Mouse (Mus musculus) ovary, postnatal 36 days (tissue): Measurements from ENCODE around the gene Fxr2.

Source experiments
- DNase-seq: peaks from one replicate; pipeline ENCODE4 v3.0.0; 2022; ENCODE audit warnings: low spot score, mixed read lengths

Fxr2 gene

DNA sequence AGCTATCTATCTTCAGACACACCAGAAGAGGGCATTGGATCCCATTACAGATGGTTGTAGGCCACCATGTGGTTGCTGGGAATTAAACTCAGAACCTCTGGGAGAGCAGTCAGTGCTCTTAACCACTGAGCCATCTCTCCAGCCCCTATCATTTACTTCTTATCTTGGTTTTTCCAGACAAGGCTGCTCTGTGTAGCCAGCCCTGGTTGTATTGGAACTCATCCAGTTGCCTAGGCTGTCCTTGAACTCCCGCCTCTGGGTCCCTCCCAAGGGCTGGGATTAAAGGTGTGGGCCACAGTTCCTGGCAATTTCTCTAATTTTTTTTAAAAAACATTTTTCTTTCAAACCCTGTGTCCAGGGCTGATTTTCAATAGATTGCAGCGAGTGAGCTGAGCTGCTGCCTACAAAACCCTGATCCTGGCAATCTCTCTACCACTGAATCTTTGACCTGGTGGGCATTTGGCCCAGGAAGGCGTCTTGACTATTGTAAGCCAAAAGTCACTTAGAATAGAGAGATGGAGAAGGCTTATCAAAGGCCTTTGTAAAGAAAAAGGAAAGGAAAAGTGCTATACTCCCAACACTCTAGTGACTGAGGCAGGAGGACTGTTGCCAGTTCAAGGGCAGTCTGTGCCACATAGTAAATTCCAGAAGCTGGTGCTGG, 28.6 kb downstream of the Fxr2 start:
- DNase-seq, result peak; percentile 62

DNA sequence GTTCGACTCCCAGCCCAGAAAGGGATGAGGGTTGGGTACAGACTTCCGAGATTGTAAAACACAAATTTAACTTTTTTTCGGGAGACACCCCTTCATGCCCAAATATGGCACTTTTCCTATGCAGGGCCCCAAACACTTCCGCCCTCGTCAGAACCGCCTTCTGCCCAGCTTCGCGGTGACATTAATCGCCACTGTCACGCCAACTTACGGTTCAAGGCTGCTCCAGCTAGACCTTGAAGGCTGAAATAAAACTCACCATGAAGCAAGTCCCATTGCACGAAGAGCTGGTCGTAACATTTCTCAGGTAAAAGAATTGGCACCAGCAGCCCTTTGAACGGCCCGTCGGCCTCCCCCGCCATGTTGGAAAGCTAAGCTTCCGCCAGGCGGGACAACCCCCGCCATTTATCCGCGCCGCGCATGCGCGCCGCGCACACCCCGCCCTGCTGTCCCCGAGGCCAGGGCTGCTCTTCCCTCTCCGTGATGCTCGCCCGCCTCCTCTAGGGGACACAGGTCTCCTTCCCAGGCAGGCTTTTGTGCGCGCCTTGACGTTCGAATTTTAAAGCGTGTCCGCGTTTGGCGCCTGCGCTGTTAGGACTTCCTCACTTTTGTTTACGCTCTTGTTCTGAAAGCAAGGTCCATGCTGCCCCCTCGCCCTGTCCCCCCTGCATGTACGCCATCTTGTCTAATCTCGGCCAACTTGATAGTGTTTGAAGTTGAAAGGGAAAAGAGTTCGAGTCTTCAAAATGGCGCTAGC, 29.6 kb downstream of the Fxr2 start, which contains the start of gene Mpdu1:
Mpdu1 (minus strand) TSS at position 430 of the 754 bp plus-strand sequence.
- peak; percentile 94 for DNase-seq

DNA sequence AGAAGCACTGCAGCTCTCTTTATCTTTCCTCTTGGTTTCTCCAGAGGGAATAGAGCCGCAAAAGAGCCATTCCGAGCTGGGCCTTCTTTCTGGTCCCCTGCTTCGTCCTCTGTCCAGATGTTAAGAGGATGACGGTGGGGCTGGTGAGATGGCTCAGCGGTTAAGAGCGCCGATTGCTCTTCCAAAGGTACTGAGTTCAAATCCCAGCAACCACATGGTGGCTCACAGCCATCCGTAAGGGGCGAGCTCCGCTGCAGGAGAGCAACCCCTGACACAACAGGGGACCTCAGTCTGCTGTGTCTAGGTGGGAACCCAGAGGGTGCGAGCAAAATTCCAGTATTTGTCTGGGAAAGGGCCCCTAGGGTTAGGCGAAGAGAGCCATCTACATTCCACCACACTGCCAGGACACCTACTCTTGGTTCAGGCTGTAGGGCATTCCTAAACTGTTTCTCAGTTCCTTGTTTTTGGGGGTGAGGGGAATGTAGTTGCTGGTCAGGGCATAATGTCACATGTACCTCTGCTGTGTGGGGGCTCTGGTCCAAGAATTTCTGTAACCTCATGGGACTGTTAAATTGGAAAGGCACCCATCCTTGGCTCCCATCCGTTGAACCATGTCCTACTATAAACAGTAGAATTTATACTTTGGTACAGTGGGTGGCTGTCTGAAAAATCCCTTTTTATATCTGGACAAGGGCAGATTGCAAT, 30.3 kb downstream of the Fxr2 start:
- peak; percentile 32 for DNase-seq

DNA sequence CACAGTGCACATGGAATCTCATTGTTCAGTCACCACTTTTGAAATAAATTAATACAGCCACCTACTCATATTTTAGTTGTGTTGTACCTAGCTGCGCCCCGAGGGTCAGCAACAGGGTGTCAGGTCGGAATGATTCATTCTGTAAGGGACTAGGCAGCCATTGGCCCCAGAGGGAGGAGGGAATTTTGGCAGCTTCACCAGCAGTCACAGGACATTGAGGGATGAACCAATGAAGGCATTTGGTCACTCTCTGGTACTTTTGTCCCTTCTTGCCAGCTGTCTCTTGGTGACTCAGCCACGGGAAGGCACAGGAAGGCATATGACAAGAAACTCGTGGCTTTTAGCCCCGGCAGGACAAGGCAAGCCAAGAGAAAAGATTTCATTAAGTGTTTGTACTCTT, 31.0 kb downstream of the Fxr2 start:
- no peak for DNase-seq

DNA sequence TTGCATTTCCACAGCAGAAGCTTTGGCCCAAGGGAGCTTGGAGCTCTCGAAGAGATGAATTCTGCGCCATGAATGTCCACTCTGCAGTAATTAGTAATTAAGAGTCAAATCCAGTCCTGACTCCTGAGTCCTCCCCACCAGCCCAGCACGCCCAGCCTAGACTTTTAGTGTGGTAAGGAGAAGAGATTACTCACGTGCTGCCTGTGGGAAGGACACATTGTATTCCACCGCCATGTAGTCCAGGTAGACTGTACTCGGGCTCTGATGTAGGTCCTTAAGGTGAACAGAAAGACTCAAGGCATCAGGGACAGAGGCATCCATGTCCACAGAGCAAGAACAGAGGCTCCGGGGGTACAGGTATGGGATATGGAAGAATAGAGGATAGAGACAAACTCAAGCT, 32.1 kb downstream of the Fxr2 start:
- DNase-seq, result no peak

DNA sequence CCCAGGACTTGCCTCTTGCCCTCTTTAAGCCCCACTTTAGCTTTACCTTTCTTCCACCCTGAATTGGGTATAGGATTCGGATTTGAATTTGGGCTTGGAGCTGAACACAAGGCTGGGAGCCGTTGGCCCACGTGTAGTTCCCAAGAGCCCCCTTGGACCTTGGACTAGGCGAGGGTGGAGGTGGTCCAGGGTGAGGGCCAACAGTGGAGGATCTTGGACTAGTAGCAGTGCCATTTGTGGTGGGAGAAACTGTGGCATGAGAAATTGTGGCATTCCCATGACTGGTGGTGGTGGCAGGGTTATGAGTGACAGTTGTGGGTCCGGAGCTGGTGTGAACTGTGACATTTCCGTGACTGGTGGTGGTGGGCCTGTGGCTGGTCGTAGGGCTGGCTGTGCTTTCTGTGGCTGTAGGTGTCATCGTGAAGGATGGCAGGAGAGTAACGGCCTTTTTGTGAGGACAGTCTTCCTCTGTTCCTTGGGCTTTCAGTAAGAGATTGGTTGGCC, 32.7 kb downstream of the Fxr2 start:
- no peak for DNase-seq

DNA sequence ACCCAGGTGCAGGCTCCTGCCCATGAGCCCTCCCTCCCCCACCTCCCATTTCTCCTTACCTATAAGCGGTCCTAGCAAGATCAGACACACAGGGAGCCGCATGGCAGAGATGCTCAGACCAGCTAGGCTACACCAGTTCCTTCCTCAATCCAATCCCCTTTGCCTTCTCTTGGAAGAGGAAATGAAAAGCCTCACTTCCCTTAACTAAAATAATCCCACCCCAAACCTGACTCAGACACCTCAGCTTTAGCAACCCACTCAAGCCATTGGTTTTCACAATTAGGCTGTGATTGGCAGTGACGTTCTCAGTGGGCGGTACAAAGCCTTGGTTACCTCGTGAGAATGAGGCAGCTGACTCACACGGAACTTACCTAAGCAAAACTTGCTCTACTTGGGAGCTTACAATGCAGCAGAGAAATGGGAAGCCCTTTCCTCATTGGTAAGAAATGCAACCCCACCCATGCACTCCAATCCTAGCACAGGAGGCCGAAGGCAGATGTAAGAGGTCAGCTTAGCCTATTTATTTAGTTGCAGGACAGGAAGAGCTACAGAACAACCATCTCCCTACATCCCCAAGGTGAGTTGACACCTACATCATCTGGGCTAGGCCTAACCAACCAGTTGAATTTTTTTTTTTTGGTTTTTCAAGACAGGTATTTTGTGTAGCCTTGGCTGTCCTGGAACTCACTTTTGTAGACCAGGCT, 33.3 kb downstream of the Fxr2 start, which contains the start of gene Cd68:
Cd68 (minus strand) TSS at position 193 of the 704 bp plus-strand sequence.
- DNase-seq, result peak; percentile 20

DNA sequence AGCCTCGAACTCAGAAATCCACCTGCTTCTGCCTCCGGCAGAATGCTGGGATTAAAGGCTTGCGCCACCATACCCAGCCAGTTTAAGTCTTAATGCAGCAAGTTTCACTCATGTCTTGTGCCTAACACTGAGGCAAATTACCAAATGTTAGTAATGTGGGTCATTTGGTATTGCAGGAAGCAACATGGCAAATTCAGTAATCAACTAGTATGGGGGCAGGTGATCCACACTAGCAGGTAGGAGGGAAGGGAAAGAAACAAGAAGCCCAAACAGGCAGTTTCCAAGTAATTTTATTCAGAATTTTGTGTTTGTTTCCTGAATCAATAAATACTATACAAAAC, 33.8 kb downstream of the Fxr2 start:
- no peak for DNase-seq

DNA sequence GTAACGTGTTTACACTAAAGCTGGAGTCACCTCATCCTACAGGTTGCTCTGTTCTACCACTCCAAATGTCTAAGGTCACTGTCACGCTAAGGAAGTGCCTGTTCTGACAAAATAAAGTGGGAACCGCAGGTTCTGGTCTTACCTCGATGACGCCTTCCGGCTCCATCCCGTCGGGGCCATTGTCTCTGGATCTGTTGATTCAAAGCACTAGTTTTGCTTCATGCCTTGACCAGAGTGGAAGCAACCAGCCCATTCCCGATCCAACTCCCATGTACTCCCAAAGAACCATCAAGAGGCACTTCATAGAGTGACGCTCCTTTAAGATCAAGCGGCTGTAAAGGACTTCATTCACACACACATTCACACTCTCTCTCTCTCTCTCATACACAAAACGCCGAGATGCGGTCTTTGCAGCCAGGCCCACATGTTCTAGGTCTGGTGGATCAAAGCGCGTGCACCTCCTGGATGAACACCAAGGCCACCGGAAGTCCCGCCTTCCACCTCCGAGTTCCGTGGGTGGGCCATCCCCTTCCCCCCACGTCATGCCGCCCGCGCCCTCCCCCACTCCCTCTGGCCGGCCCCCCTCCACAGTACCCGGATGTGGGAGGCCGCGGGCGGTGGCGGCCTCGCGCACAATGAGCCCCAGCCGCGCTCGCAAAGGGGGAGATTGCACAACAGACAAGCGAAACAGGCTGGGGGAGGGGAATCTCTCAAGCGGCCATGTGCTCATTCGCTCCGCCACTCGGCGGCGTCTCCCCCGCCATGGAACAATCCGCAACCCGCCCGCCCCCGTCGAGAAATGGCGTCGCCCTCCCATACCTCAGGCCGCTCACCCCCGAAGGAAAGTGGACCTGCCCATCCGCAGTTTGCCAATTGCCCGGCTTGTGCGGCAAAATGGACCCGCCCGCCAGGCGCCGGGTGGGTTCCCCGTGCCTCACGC, 38.3 kb downstream of the Fxr2 start:
- peak; percentile 93 for DNase-seq

DNA sequence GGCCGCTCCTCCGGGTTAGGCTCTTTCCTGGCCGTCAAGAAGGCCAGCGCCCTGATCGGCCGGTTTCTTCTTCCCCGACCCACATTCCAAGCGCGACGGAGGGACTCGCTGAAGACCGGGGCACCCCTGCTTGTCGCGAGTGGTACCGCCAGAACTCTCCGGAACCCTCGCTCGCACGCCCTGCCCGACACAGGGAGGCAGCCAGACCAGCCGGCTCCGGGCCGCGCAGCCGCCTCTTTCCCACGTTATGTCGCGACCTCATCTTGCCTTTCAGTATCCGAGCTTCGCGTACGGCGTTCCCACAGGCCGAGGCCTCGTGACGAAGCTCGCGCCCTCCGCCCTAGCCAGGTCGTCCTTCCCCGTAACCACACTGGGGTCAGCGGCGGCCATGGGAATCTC, 38.9 kb downstream of the Fxr2 start:
- no peak for DNase-seq

DNA sequence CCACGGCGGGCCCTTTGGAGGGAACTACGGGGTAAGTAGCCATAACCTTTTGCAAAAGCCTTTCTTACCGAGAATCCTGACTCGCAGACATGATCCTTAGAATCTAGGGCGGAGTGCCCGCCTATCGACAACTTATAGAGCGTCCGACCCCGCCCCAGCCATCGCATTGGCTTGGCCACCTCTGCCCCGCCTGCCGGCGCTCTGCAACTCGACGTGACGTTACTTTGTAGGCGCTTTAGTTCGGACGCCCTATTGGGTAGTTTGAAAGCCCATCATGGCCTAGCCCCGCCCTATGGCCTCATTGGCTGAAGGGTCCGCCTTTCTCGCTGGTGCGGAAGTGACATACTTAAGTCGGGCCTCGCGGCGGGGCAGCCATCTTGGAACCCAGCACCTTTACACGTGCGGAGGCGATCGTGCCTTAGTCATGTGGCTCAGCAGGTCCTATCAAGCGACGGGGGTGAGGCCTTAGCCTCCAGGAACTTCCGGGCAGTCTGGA, 39.5 kb downstream of the Fxr2 start, which contains the start of gene Eif4a1:
Eif4a1 (minus strand) TSS at position 213 of the 496 bp plus-strand sequence.
- peak; percentile 100 for DNase-seq

DNA sequence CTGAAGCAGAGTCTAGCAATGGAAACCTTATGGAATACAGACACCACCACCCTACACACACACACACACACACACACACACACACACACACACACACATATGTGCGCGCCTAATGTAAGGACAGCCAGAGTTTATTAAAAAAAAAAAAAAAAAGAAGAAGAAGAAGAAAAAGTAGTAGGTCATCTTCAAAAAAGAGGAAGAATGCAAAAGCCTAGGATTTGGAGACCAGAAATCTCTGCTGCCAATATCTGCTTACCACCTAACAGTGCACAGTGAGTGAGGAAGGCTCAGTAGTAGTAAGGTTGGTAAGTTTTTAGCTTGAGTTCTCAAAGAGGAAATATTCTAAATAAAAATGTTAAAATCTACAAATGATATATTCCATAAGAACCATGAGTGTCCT, 46.4 kb downstream of the Fxr2 start:
- DNase-seq, result no peak

DNA sequence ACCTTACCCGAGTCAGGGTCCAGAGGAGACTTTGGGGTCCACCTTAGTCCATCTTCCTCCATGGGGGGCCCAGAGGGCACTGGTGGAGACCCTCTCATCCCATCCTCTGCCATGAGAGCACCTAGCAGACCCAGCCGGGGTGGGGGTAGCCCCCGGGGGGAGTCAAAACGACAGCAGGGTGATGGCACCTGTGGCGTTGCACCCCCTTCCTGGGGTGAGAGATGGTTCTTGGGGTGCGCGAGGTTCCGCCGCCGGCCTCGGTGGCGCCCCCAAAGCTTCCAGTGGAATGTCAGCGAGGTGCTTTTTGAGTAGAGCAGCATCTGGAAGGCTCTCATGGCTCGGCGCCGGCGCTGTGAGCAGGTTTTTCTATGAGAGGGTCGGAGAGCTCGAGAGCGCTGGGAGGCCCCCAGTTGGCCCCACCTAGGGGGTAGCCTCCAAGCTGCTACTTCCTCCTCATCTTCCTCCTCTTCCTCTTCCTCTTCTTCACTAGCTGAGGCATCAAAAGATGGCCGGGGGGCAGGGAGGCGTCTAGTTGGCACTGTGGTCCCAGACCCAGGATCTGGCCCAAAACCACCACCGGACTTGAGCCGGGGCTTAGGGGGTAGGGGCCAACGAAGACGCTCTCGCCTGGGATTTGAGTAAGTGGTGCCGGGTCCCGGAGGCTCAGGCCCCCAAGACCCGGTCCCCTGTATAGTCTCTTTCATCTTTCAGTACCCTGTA, 47.5 kb downstream of the Fxr2 start:
- DNase-seq, result no peak

DNA sequence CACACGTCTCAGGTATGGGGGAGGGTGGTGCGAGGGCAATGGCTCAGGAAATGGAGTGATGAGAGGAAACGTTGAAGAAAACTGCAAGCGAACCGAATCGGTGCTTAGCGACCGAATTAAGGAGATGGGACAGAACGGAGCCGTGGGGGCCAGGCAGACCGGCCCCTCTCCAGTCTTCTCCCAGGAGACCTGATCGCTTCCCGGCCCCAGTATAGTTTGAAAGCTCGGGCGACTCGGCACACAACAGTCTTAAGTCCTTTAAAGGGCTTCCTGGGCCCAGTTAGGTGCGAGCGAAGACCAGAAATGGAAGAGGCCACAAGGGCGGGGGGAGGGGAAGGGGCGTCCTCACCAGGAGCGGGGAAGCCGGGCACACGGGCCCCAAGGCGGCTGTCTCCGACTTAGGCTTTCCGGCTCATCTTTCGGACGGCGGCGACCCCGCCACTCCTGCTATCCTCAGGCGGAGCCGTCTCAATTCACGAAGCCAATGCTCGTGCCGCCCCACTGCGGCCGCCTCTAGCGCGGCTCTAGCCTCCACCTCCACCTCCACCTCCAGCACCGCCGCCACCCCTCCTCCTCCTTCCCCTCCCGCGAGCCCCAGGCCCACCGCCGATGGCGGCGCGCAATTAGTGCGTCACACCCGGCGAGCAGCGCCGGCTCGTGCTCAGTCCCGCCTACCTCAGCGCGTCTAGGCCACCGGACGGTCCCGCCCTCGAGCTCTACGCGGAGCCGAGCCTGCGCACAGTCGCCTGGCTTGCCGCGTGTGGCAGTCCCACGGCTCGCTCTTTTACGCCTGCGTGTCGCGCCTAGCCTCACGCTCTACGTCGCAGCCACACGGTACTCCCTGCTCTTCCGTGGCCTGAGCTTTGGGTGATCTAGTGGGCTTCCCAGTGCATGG, 48.8 kb downstream of the Fxr2 start, which contains the start of gene Senp3:
Senp3 (minus strand) TSS at position 771 of the 895 bp plus-strand sequence.
- DNase-seq, result peak; percentile 96

DNA sequence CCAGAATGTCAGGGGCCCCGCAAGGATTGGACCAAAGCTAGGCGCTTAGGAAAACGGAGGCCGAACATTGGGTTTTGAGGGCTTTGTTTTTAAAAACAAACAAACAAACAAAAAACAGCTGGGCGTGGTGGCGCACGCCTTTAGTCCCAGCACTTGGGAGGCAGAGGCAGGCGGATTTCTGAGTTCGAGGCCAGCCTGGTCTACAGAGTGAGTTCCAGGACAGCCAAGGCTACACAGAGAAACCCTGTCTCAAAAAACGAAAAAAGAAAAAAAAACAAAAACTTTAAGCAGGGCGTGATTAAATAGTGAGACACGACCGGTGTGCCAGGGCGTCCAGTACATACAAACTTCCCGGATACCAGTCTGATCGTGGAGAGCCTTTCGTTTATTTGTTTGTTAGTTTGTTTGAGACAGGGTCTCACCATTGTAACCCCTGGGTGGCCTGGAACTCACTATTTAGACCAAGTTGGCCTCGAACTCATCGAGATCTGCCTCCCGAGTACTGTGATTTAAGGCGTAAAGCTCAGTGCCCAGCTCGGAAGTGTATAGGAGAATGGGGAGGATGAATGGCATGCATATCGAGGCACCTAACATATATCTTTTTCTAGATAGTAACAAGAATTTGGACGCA, 49.5 kb downstream of the Fxr2 start:
- DNase-seq, result no peak

DNA sequence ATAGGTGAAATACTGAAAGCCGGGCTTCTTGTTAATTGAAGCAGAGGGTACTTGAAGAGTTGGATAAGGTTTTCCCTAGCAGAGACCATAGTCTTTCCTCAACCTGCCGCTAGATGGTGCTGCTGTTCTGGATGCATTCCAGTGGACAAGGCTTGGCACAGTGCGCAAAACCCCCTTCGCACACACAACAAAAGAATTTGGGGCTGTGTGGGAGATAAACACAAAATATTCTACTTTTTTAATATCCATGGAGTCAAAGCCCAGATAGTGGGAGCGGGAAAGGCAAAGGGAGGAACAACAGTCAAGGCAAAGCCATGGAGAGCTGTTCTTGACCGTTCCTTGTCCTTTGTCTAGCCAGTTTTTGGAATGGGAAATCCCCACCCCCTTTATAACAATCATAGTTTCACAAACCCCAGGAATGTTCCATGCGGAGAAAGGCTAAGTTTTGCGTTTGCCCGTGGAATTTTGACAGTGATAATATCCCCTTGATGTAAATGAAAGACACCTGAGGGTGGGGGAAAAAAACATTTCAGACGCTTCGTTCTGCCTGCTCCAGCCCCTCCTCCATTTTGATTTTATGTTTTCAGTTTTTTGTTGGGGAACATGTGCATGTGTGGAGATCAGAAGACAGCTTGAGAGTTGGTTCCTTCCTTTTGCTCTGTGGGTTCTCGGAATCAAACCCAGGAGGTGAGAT, 50.2 kb downstream of the Fxr2 start:
- peak; percentile 88 for DNase-seq

DNA sequence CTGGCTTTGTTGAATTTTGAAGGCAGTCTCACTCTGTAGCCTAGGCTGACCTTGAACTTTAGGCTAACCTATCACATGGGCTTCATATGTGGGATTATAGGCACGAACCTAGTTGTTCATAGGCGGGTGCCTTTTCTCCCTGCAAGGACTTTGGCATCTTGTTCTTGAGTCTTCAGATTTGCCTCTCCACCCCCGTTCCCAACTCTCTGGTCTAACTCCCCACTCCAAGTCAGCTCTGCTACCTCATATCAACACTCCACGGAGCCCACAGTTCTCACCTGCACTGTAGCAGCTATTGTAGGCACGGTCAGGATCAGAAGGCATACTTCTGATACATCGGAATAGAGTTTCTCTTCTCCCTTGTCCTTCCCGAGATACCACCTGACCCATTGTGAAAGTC, 50.8 kb downstream of the Fxr2 start:
- no peak for DNase-seq
